Mouse (Mus musculus) C2C12 (cell line): ENCODE measurements around the gene Muc5ac.

Source experiments
- CEBPB ChIP-seq: IDR thresholded peaks from one replicate; pipeline ENCODE4 v1.6.1; 2011; ENCODE audit warnings: low read depth, mild to moderate bottlenecking, control low read depth, moderate library complexity
- CTCF ChIP-seq: IDR thresholded peaks from one replicate; pipeline ENCODE4 v1.5.1; 2011; ENCODE audit not compliant: control insufficient read depth, insufficient read depth, insufficient read length
- MAX ChIP-seq: IDR thresholded peaks from one replicate; pipeline ENCODE4 v1.6.1; 2011; ENCODE audit warnings: mild to moderate bottlenecking, control low read depth
- MYOD1 ChIP-seq: IDR thresholded peaks from one replicate; pipeline ENCODE4 v1.6.1; 2011; ENCODE audit warnings: low read depth; ENCODE audit not compliant: control insufficient read depth, insufficient read length
- USF1 ChIP-seq: IDR thresholded peaks from one replicate; pipeline ENCODE4 v1.6.1; 2011; ENCODE audit warnings: low read depth, mild to moderate bottlenecking, control low read depth, moderate library complexity

DNA sequence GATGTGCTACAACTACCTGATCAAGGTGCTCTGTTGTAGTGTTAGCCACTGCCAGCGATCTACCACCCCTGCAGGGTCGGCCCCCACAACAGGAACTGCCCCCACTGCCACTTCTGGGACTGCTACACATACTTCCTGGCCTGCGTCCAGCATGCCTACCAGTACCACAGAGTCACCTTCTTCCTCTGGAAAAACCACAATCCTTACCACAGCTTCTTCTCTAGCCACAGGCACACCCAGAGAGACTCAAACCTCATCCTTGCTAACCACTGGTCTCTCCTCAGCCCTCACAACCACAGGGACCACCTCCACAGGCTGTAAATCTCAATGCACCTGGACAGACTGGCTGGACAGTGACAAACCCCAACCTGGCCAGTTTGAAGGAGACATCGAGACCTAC is 72.3 kb downstream of the Muc5ac start:
- TF ChIP-seq CTCF (no peak), CEBPB (no peak), USF1 (no peak), MAX (no peak), MYOD1 (no peak)
